Mouse (Mus musculus): ENCODE data around the gene Orm1.

GRCm38 (mm10) chr4:63362150-63362549 lies 17.8 kb downstream of the Orm1 start, which contains the start of gene Orm2:
- TF ChIP-seq CTCF (IDR thresholded peaks at IDR 0.05; ENCODE audit: low read depth) (no peak), EP300 (IDR thresholded peaks at IDR 0.05; ENCODE audit: low read depth) (no peak)
